Mouse (Mus musculus) liver, adult 2 months (tissue): ENCODE results near the gene Cd247. TPM values are rescaled to one million over a fixed set of nuclear protein-coding genes. Genes with fewer than 3 reads are reported as not detected.
"Not testable (repeated sequence)": the region's sequence is repeated elsewhere in the genome, so short reads cannot be mapped to it uniquely, and the experiment has no call there.

ENCODE experiments used
- DNase-seq: peaks from one replicate; pipeline ENCODE4 v3.0.0-alpha.2; 2011; ENCODE audit warnings: low read depth, low spot score; ENCODE audit errors: extremely low read depth
- H3K27ac ChIP-seq: fragments of 200-500 bp; replicated peaks from 2 replicates; pipeline ENCODE4 v1.5.1; 2012; ENCODE audit warnings: low read depth, mild to moderate bottlenecking, control low read depth, inconsistent platforms, low read length; ENCODE audit not compliant: insufficient read depth
- H3K27me3 ChIP-seq: fragments of 200-500 bp; 2 replicates; pipeline ENCODE4 v1.6.1; 2012; ENCODE audit warnings: mild to moderate bottlenecking, moderate library complexity, low read length, inconsistent platforms; ENCODE audit not compliant: control insufficient read depth, insufficient read depth
- H3K36me3 ChIP-seq: fragments of 200-500 bp; 2 replicates; pipeline ENCODE4 v1.6.1; 2012; ENCODE audit warnings: low read length, inconsistent platforms; ENCODE audit not compliant: control insufficient read depth, insufficient read depth
- H3K4me1 ChIP-seq: fragments of 200-500 bp; 2 replicates; pipeline ENCODE4 v1.6.1; 2011; ENCODE audit warnings: low read length; ENCODE audit not compliant: control insufficient read depth, insufficient read depth
- H3K4me3 ChIP-seq: fragments of 200-500 bp; 2 replicates; pipeline ENCODE4 v1.5.1; 2011; ENCODE audit warnings: low read depth, mild to moderate bottlenecking, control low read depth, low read length, moderate library complexity; ENCODE audit not compliant: insufficient read depth
- H3K79me2 ChIP-seq: fragments of 200-500 bp; 2 replicates; pipeline ENCODE4 v1.6.1; 2012; ENCODE audit warnings: inconsistent platforms, mild to moderate bottlenecking, low read length, moderate library complexity; ENCODE audit not compliant: control insufficient read depth, insufficient read depth
- H3K9ac ChIP-seq: fragments of 200-500 bp; 2 replicates; pipeline ENCODE4 v1.6.1; 2012; ENCODE audit warnings: low read depth, mild to moderate bottlenecking, control low read depth, inconsistent platforms, low read length
- CTCF ChIP-seq: fragments of 200-500 bp; IDR thresholded peaks from 2 replicates; pipeline ENCODE4 v1.5.1; 2011; ENCODE audit warnings: low read depth, low read length, control low read depth
- POLR2A ChIP-seq: fragments of 200-500 bp; IDR thresholded peaks from 2 replicates; pipeline ENCODE4 v1.6.1; 2011; ENCODE audit warnings: low read length, control low read depth; ENCODE audit not compliant: insufficient read depth; ENCODE audit errors: extremely low read depth
- WGBS: fragments of 180-500 bp; shearing (Covaris S2); methylation state at CpG from one replicate; pipeline ENCODE4 v1.1.7; 2018; 5-methylcytosine and 5-hydroxymethylcytosine counted together
- polyA plus RNA-seq: library from polyadenylated mRNA; depleted of rRNA; stranded (reverse); fragments of >200 nt; gene quantifications from 2 replicates; pipeline ENCODE4 v1.2.3, GENCODE M21; 2012
- total RNA-seq: library from RNA; depleted of rRNA; stranded (reverse); fragments of >200 nt; gene quantifications from 2 replicates; pipeline ENCODE4 v1.2.3, GENCODE M21; 2014

The Cd247 gene
- total and polyA plus RNA-seq, 2 experiments: 0.55 to 0.64 TPM

DNA sequence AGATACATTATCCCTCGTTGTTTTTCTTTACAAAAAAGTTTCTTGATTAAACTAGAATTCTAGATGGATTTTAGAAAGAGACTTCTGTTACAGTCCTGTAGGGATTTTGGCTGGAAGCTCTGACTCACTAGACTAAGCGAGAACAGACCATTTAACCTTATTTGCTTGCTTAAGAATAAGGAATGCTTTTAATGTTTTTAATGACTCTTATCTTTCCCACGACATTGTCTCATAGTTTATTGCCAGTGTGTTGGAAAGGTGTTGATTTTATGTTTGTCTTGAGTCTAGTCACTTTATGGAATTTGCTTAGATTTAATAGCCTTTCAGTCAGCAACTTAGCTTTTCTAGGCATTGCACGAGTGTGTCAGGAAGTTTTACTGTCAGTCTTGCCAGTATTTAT, 33.3 kb upstream of the Cd247 start:
- no peaks in the 10 kb centered on the region for H3K4me1 ChIP-seq
- H3K36me3 ChIP-seq: no peaks in the 10 kb centered on the region
- H3K27ac ChIP-seq: no peak overlapping the region
- 70% methylated on average over 4 of the region's 4 CpGs for WGBS
- H3K27me3 ChIP-seq: no peaks in the 10 kb centered on the region
- H3K79me2 ChIP-seq: no peaks in the 10 kb centered on the region
- no peak overlapping the region for H3K4me3 ChIP-seq
- TF ChIP-seq CTCF: no peak
- TF ChIP-seq POLR2A: no peak
- H3K9ac ChIP-seq: no peak overlapping the region
- no peak for DNase-seq

DNA sequence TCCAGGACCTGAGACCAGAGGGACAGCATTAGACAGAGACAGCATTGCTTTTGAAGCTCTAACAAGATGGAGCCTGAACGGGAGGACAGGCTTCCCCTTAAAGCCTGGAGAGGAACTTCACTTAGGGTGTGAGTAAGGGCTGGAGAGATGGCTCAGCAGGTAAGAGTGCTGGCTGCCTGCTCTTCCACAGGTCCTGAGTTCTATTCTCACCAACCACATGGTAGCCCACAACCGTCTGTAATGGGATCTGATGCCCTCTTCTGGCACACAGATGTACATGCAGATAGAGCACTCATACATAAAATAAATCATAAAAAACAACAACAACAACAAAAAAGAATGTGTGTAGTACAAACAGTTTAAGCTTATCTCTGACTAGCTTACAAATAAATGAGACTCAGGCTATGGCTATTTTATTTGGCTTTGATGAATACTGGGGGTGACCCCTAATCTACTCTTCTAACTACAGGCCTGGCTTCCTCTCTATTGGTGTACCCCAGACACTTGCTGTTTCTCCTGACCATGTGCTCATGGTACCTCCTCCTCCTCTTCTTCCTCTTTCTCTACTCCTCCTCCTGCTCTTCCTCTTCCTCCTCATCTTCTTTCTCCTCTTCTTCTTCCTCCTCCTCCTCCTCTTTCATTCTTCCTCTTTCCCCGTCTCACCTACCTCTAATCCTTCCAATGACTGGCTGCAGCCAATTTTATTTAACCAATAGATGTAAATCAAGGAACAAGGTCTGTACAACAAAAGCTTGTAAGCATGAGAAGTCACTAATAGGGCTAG, 26.8 kb upstream of the Cd247 start:
- no peaks in the 10 kb centered on the region for H3K27me3 ChIP-seq
- H3K79me2 ChIP-seq: peaks cover 11% of the 10 kb centered on the region; the same call in 1 of the 2 replicates
- DNase-seq: no peak
- H3K9ac ChIP-seq: no peak overlapping the region
- H3K27ac ChIP-seq: no peak overlapping the region
- H3K4me3 ChIP-seq: no peak overlapping the region
- H3K36me3 ChIP-seq: no peaks in the 10 kb centered on the region
- H3K4me1 ChIP-seq: peaks cover 4% of the 10 kb centered on the region; the same call in 1 of the 2 replicates
- WGBS: 87% methylated on average over 3 of the region's 3 CpGs
- no peak for TF ChIP-seq POLR2A
- TF ChIP-seq CTCF: no peak

DNA sequence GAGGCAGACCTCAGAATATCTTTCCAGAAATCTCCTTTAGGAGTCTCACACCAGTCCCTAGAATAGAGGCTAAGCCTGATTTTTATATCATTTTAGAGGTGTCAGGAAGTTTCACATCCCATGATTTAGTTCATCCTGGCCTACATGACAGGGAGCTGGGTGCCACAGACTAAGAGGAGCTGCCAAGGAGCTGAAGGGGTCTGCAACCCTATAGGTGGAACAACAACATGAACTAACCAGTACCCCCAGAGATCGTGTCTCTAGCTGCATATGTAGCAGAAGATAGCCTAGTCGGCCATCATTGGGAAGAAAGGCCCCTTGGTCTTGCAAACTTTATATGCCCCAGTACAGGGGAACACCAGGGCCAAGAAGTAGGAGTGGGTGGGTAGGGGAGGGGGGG, 26.0 kb upstream of the Cd247 start:
- not testable (repeated sequence) for H3K27me3 ChIP-seq, DNase-seq, H3K27ac ChIP-seq, H3K4me3 ChIP-seq, H3K36me3 ChIP-seq, H3K9ac ChIP-seq
- 86% methylated on average over 2 of the region's 2 CpGs for WGBS
- Histone ChIP-seq H3K4me1 (peaks cover 11% of the 10 kb centered on the region; the same call in 1 of the 2 replicates), H3K79me2 (peaks cover 14% of the 10 kb centered on the region; the same call in 1 of the 2 replicates)

DNA sequence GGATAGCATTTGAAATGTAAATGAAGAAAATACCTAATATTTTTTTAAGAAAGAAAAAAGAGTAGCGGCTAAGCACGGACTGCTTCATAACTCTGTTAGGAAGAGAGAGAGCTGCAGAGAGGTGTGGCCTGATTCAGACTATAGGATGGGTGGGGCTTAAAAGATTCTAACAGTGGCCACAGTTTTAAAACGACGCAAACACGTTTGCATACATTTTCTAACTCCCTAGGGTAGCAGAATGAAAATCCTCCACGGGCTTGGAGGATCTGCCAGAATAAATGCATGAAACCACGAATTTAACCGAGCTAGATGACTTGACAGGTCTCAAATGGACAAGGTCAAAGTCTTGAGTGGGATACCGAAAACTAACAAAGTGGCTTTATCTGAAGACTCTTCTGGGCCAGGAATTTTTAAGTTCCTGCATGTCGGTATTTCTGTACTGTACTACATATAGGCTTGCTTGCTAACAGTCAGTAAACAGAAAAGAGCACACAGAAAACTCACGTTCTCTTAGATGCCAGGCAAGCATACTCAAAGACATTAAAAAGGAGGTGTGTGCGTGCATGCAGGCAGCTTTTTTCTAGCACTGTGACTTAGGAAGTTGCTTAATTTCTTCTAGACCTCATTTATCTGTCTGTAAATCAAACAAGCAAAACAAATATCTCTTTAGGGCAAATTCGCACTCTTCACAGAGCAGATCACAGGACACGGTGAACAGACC, 25.4 kb upstream of the Cd247 start:
- Histone ChIP-seq H3K27me3 (no peaks in the 10 kb centered on the region), H3K27ac (peak overlapping the region; percentile 30; the same call in 1 of the 2 replicates), H3K4me1 (peaks cover 12% of the 10 kb centered on the region; the same call in 1 of the 2 replicates), H3K4me3 (peak overlapping the region; percentile 27; the same call in 1 of the 2 replicates), H3K36me3 (no peaks in the 10 kb centered on the region), H3K79me2 (peaks cover 14% of the 10 kb centered on the region; the same call in 1 of the 2 replicates), H3K9ac (no peak overlapping the region)
- WGBS: 14% methylated on average over 14 of the region's 14 CpGs
- TF ChIP-seq POLR2A: no peak
- no peak for TF ChIP-seq CTCF
- no peak for DNase-seq

GRCm38 (mm10) chr1:165763635-165764372, 24.7 kb upstream of the Cd247 start, which contains the start of gene Creg1:
Creg1 (plus strand) TSS chr1:165763746.
- DNase-seq: peak; percentile 95
- H3K79me2 ChIP-seq: peaks cover 14% of the 10 kb centered on the region; the same call in 1 of the 2 replicates
- H3K27ac ChIP-seq: peak within 1 kb of the TSS; percentile 96
- WGBS: under 1% methylated on average over 57 of the region's 57 CpGs
- H3K27me3 ChIP-seq: no peaks in the 10 kb centered on the region
- H3K9ac ChIP-seq: peak within 1 kb of the TSS; percentile 99
- H3K36me3 ChIP-seq: no peaks in the 10 kb centered on the region
- H3K4me3 ChIP-seq: peak within 1 kb of the TSS; percentile 91
- peaks cover 16% of the 10 kb centered on the region for H3K4me1 ChIP-seq
- TF ChIP-seq CTCF (no peak), POLR2A (peak; percentile 99)
